Mouse (Mus musculus): ENCODE results near the gene Zfp871. TPM values are rescaled to one million over a fixed set of nuclear protein-coding genes. Genes with fewer than 3 reads are reported as not detected.
A peak's percentile ranks its signal among the peaks of the same experiment; 100 is the strongest.
"Not testable (repeated sequence)": the region's sequence is repeated elsewhere in the genome, so short reads cannot be mapped to it uniquely, and the experiment has no call there.

The Zfp871 gene
- polyA plus RNA-seq, 1 experiment from 2014 or later: 81.3 TPM

GRCm38 (mm10) chr17:32753634-32754033 is 34.5 kb downstream of the Zfp871 start:
- H3K9me3 ChIP-seq (ENCODE audit: control insufficient read depth, low read length): no peaks in the 10 kb centered on the region
- H3K36me3 ChIP-seq (ENCODE audit: control insufficient read depth, insufficient read depth, low read length): no peaks in the 10 kb centered on the region
- H3K4me1 ChIP-seq (ENCODE audit: control insufficient read depth, insufficient read depth, low read length): no peaks in the 10 kb centered on the region
- WGBS: 11% methylated on average over 12 of the region's 12 CpGs
- H3K27ac ChIP-seq (replicated peaks; ENCODE audit: low read depth, low read length): no peak overlapping the region
- no peak overlapping the region for H3K4me3 ChIP-seq (replicated peaks; ENCODE audit: low read depth, low read length)
- ATAC-seq (ENCODE audit: low FRiP score, low TSS enrichment): no peak
- no peak overlapping the region for H3K9ac ChIP-seq (replicated peaks; ENCODE audit: low read length)
- peak; percentile 45 for DNase-seq
- H3K27me3 ChIP-seq (ENCODE audit: control insufficient read depth, insufficient read depth, low read length): no peaks in the 10 kb centered on the region
- H3K4me2 ChIP-seq (ENCODE audit: low read length): no peak overlapping the region

DNA sequence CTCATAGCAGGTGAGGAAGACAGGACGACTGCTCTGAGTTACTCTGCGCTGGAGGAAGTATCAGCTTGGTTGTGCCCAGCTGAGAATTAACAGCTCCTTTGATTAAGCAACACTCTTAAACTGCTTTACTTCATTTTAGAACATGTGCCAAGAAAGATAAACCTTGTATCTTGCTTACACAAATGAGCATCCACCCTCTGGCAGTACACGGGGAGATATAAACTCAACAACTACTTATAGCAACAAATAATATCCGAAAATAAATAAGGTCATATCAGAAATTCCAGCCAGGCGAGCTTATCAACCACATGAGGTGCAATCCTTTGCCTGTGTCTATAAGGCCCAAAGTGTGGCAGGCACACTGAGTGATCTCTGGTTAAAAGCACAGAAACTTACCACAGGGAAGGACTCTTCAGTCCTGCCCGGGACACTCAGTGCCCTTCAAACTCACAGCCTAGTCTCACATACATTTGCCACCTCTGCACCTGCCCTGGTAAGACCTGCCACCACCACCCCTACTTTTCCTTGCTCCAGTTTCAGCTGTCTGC is 35.2 kb downstream of the Zfp871 start:
- WGBS: 81% methylated on average over 6 of the region's 6 CpGs
- DNase-seq: no peak
- no peak overlapping the region for H3K4me3 ChIP-seq (replicated peaks; ENCODE audit: low read depth, low read length)
- no peak overlapping the region for H3K4me2 ChIP-seq (ENCODE audit: low read length)
- H3K36me3 ChIP-seq (ENCODE audit: control insufficient read depth, insufficient read depth, low read length): no peaks in the 10 kb centered on the region
- no peaks in the 10 kb centered on the region for H3K9me3 ChIP-seq (ENCODE audit: control insufficient read depth, low read length)
- H3K4me1 ChIP-seq (ENCODE audit: control insufficient read depth, insufficient read depth, low read length): no peaks in the 10 kb centered on the region
- no peak overlapping the region for H3K27ac ChIP-seq (replicated peaks; ENCODE audit: low read depth, low read length)
- no peaks in the 10 kb centered on the region for H3K27me3 ChIP-seq (ENCODE audit: control insufficient read depth, insufficient read depth, low read length)
- no peak for ATAC-seq (ENCODE audit: low FRiP score, low TSS enrichment)
- H3K9ac ChIP-seq (replicated peaks; ENCODE audit: low read length): no peak overlapping the region

DNA sequence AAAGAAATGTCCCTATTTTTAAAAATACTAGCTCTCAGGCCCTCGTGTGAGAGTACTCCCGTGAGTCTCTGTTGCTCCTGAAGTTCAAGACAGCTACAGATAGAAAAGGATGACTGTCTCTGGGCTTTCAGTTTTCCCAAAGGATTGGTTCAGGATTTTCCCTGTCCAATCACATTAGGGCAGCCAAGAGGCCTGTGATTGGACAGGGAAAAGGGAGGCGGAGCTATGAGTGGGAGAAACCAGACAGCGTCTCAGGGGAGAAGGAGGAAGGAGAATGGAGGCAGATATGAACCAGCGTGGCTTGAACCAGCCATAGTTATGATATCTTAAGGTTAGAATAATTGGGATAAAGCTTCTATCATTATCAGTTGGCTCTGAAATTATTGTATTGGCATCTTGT is 37.5 kb downstream of the Zfp871 start:
- Histone ChIP-seq H3K4me2 (ENCODE audit: low read length) (no peak overlapping the region), H3K27ac (replicated peaks; ENCODE audit: low read depth, low read length) (no peak overlapping the region), H3K36me3 (ENCODE audit: control insufficient read depth, insufficient read depth, low read length) (no peaks in the 10 kb centered on the region), H3K9me3 (ENCODE audit: control insufficient read depth, low read length) (no peaks in the 10 kb centered on the region), H3K4me1 (ENCODE audit: control insufficient read depth, insufficient read depth, low read length) (no peaks in the 10 kb centered on the region), H3K9ac (replicated peaks; ENCODE audit: low read length) (no peak overlapping the region), H3K4me3 (replicated peaks; ENCODE audit: low read depth, low read length) (no peak overlapping the region), H3K27me3 (ENCODE audit: control insufficient read depth, insufficient read depth, low read length) (no peaks in the 10 kb centered on the region)
- ATAC-seq (ENCODE audit: low FRiP score, low TSS enrichment) (no peak), DNase-seq (no peak)
- WGBS: 54% methylated on average over 5 of the region's 5 CpGs

DNA sequence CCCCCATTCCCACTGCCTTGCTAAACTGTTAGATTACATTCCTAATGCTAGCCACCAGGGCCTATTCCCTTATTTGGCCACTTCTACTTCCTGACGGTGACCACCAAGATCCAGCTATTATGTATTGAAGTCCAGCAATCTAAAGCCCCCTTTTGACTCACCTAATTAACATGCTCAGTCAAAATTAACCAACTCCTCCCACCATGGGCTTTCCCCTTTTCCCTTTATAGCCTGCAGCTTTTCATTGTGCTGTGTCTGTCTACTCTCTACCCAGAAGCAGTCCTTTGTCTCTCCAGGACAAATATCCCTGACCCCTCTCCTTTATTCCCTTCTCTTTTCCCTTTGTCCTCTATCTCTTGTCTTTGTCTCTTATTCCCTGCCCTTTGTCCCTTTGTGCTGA is 47.0 kb downstream of the Zfp871 start:
- Histone ChIP-seq H3K9me3 (ENCODE audit: control insufficient read depth, low read length) (no peaks in the 10 kb centered on the region), H3K9ac (replicated peaks; ENCODE audit: low read length) (no peak overlapping the region), H3K4me3 (replicated peaks; ENCODE audit: low read depth, low read length) (no peak overlapping the region), H3K4me2 (ENCODE audit: low read length) (no peak overlapping the region), H3K27me3 (ENCODE audit: control insufficient read depth, insufficient read depth, low read length) (no peaks in the 10 kb centered on the region), H3K4me1 (ENCODE audit: control insufficient read depth, insufficient read depth, low read length) (no peaks in the 10 kb centered on the region), H3K36me3 (ENCODE audit: control insufficient read depth, insufficient read depth, low read length) (no peaks in the 10 kb centered on the region), H3K27ac (replicated peaks; ENCODE audit: low read depth, low read length) (no peak overlapping the region)
- DNase-seq (no peak), ATAC-seq (ENCODE audit: low FRiP score, low TSS enrichment) (no peak)
- 7% methylated on average over 1 of the region's 1 CpGs for WGBS

GRCm38 (mm10) chr17:32738406-32738805 is 49.7 kb downstream of the Zfp871 start:
- Histone ChIP-seq H3K4me1 (ENCODE audit: control insufficient read depth, insufficient read depth, low read length) (no peaks in the 10 kb centered on the region), H3K36me3 (ENCODE audit: control insufficient read depth, insufficient read depth, low read length) (no peaks in the 10 kb centered on the region), H3K4me2 (ENCODE audit: low read length) (no peak overlapping the region), H3K9ac (replicated peaks; ENCODE audit: low read length) (no peak overlapping the region), H3K4me3 (replicated peaks; ENCODE audit: low read depth, low read length) (no peak overlapping the region), H3K27ac (replicated peaks; ENCODE audit: low read depth, low read length) (no peak overlapping the region), H3K9me3 (ENCODE audit: control insufficient read depth, low read length) (no peaks in the 10 kb centered on the region), H3K27me3 (ENCODE audit: control insufficient read depth, insufficient read depth, low read length) (no peaks in the 10 kb centered on the region)
- WGBS: 92% methylated on average over 1 of the region's 1 CpGs
- no peak for DNase-seq
- ATAC-seq (ENCODE audit: low FRiP score, low TSS enrichment): no peak

GRCm38 (mm10) chr17:32729029-32729428 is 59.1 kb downstream of the Zfp871 start:
- 0 out of 2 replicates have a peak, but pooled peaks cover 4% of the 10 kb centered on the region for H3K9me3 ChIP-seq (ENCODE audit: control insufficient read depth, low read length)
- peak; percentile 4 for DNase-seq
- ATAC-seq (ENCODE audit: low FRiP score, low TSS enrichment): no peak
- no peaks in the 10 kb centered on the region for H3K4me1 ChIP-seq (ENCODE audit: control insufficient read depth, insufficient read depth, low read length)
- no peak overlapping the region for H3K9ac ChIP-seq (replicated peaks; ENCODE audit: low read length)
- no peaks in the 10 kb centered on the region for H3K27me3 ChIP-seq (ENCODE audit: control insufficient read depth, insufficient read depth, low read length)
- H3K4me3 ChIP-seq (replicated peaks; ENCODE audit: low read depth, low read length): no peak overlapping the region
- H3K4me2 ChIP-seq (ENCODE audit: low read length): no peak overlapping the region
- WGBS: 75% methylated on average over 3 of the region's 3 CpGs
- no peak overlapping the region for H3K27ac ChIP-seq (replicated peaks; ENCODE audit: low read depth, low read length)
- no peaks in the 10 kb centered on the region for H3K36me3 ChIP-seq (ENCODE audit: control insufficient read depth, insufficient read depth, low read length)

- not testable (repeated sequence) for H3K27ac ChIP-seq (replicated peaks; ENCODE audit: low read depth, low read length); H3K4me2 ChIP-seq (ENCODE audit: low read length); H3K4me1 ChIP-seq (ENCODE audit: control insufficient read depth, insufficient read depth, low read length); ATAC-seq (ENCODE audit: low FRiP score, low TSS enrichment); H3K27me3 ChIP-seq (ENCODE audit: control insufficient read depth, insufficient read depth, low read length); H3K9me3 ChIP-seq (ENCODE audit: control insufficient read depth, low read length); H3K36me3 ChIP-seq (ENCODE audit: control insufficient read depth, insufficient read depth, low read length); H3K9ac ChIP-seq (replicated peaks; ENCODE audit: low read length); H3K4me3 ChIP-seq (replicated peaks; ENCODE audit: low read depth, low read length); DNase-seq
Observed at GRCm38 (mm10) chr17:32726360-32726759, 61.7 kb downstream of the Zfp871 start.

DNA sequence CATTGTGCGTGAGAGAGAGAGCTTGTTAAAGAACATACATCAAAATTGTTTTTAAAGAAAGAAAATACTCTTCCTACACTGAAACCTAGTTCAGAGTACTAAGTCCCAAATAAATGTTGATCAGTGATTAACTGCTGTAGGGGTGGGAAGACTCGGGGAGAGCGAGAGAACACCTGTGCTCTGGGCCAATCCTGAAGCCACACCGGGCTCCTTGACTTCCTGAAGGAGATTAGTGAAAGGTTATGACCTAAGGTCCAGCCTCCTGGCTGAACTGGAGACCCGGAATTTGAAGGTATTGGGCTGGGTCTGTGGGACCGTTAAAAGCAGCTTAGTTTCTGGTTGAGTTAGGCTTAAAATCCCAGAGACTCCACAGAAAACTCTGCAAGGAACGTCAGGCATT is 65.3 kb downstream of the Zfp871 start:
- no peaks in the 10 kb centered on the region for H3K27me3 ChIP-seq (ENCODE audit: control insufficient read depth, insufficient read depth, low read length)
- no peaks in the 10 kb centered on the region for H3K9me3 ChIP-seq (ENCODE audit: control insufficient read depth, low read length)
- DNase-seq (no peak), ATAC-seq (ENCODE audit: low FRiP score, low TSS enrichment) (no peak)
- no peak overlapping the region for H3K4me3 ChIP-seq (replicated peaks; ENCODE audit: low read depth, low read length)
- H3K36me3 ChIP-seq (ENCODE audit: control insufficient read depth, insufficient read depth, low read length): no peaks in the 10 kb centered on the region
- no peak overlapping the region for H3K4me2 ChIP-seq (ENCODE audit: low read length)
- no peaks in the 10 kb centered on the region for H3K4me1 ChIP-seq (ENCODE audit: control insufficient read depth, insufficient read depth, low read length)
- 78% methylated on average over 7 of the region's 7 CpGs for WGBS
- no peak overlapping the region for H3K27ac ChIP-seq (replicated peaks; ENCODE audit: low read depth, low read length)
- no peak overlapping the region for H3K9ac ChIP-seq (replicated peaks; ENCODE audit: low read length)

DNA sequence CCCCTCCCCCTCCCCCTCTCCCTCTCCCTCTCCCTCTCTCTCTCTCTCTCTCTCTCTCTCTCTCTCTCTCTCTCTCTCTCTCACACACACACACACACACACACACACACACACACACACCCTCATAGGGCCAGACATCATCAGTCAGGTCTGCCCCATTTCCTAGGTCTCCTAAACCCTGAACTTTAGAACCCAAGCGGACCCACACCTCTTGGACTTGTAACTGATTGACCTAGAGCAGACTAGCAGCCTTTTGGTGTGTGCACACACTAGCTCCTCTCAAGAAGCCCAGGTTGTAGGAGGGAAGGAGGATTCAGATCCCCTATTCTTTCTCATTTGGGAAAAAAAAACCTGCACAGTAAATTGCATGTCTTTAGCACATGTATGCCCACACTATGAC is 65.9 kb downstream of the Zfp871 start:
- H3K4me3 ChIP-seq (replicated peaks; ENCODE audit: low read depth, low read length); H3K36me3 ChIP-seq (ENCODE audit: control insufficient read depth, insufficient read depth, low read length); DNase-seq; H3K27me3 ChIP-seq (ENCODE audit: control insufficient read depth, insufficient read depth, low read length); H3K9ac ChIP-seq (replicated peaks; ENCODE audit: low read length); ATAC-seq (ENCODE audit: low FRiP score, low TSS enrichment); H3K9me3 ChIP-seq (ENCODE audit: control insufficient read depth, low read length); H3K27ac ChIP-seq (replicated peaks; ENCODE audit: low read depth, low read length); H3K4me1 ChIP-seq (ENCODE audit: control insufficient read depth, insufficient read depth, low read length); H3K4me2 ChIP-seq (ENCODE audit: low read length): not testable (repeated sequence)
- WGBS: 92% methylated on average over 1 of the region's 1 CpGs

Data from midbrain, embryonic 14.5 days (tissue).